Mouse (Mus musculus) embryo, embryonic 11.5 days (tissue): ENCODE data around the gene Fezf2.

Experiments
- DNase-seq: peaks from one replicate; pipeline ENCODE4 v3.0.0-alpha.2; 2012; ENCODE audit warnings: low read depth, low spot score

The Fezf2 gene

GRCm38 (mm10) chr14:12348089-12348488 lies at the start of gene Fezf2:
Fezf2 (minus strand) TSS chr14:12348189.
- DNase-seq, result no peak

DNA sequence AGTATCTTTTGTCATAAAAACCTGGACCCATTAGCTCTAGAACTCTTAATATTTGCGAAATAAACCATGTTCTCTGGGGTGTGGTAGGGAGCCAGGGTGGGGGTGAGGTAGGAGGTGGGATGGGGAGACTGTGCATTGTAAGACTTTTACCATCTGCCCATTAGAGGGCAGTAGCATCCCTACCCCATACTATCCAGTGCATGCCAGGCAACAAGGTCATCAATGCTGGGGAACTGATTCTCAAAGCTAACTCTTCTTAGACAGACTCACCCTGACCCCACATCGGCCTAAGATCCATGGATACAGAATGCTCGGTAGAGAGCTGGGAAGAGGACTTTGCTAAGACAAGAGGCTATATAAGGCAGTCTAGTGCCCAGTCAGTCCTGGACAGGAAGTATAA lies 49.6 kb upstream of the Fezf2 start:
- DNase-seq, result no peak

GRCm38 (mm10) chr14:12394318-12394717 lies 46.3 kb upstream of the Fezf2 start:
- no peak for DNase-seq

- DNase-seq, result peak; percentile 49
Observed at GRCm38 (mm10) chr14:12393271-12393861, 45.4 kb upstream of the Fezf2 start.

DNA sequence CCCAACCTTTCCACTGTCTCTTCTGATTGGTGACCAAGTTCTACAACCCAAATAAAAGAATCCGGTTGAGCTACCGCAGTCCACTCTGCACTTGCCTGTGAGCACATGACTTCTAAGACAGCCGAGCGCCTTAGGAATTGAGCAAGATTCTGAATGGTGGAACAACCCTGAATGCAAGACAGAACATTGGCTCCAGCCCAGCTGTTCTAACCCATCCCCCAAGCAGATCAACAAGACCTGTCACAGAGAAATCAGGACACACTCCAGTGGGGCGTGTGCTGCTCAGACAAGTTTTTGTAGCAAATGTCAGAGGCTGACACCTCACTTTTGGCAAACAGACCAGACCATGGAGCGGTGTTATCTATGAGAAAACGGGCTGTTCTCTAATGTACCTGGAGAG lies 43.2 kb upstream of the Fezf2 start:
- DNase-seq, result no peak

DNA sequence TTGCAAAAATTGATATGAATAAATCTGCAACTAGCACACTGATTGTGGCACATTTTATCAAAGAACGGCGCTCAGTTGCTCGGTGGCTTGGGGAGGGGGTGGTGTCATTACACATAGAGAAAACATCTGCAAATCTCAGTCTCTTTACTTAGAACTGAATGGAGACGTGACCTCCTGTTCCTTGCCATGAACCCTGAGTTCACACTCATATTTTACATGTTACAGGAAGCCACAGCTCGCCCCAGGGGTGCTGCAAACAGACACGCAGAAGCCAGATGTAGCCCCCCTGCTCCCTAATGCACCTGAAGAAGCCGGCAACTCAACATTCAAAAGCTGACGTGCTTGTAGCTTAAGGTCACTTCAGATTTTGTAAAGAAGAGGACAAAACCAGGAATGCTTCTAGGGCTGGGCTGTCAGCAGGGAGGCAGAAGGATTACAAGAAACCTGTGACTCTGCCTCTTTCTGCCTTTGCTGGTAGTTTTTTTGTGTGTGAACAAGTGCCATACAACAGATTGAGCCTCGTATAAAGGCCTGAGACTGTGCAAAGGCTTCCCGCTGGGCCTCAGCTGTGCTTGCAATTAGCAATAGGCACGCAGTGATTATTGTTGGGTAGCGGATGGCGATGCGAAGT lies 40.9 kb upstream of the Fezf2 start:
- peak; percentile 14 for DNase-seq

DNA sequence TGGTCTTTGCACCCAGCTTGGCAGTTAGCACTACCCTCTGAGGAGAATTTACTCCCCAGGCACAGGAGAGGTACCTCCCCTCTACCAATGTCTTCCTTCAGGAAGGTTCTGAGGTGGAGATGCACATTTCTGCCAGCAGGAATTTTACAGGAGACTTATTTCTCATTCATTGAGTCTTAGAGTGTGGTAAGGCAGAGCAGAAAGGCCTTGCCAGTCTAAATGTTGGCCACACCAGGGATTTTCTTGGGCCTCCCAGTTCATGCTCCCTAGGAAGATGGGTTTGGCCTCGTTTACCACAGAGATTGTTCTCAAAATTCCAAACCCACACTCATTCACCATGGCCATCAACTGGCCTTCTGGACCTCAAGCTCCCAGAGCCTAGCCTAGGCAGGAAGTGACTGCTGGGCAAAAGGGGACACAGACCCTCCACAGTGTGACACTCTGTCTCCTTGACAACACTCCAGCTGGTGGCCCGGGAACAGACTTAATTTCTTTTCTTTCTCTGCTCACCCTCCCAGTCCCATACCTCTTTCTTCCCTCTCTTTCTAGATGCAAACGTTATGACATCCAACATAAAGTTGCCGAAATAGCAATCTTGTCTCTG lies 40.3 kb upstream of the Fezf2 start:
- no peak for DNase-seq

DNA sequence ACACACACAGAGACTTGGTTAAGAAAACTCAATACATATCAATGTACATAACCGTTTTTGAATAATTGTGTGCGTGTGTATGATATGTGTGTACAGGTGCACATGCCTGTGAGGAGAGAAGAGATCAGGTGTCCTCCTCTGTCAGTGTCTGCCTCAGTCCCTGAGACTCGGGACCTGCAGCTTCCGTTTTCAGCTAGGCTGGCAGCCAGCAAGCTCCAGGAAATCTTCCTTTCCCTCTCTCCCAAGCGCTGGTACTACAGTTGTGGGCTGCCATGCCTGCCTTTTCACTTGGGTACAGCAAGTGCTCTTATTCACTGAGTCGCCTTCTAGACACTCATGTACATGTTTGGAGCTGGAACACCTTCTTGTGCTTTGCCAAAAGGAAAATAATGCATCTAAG lies 39.2 kb upstream of the Fezf2 start:
- DNase-seq, result no peak

DNA sequence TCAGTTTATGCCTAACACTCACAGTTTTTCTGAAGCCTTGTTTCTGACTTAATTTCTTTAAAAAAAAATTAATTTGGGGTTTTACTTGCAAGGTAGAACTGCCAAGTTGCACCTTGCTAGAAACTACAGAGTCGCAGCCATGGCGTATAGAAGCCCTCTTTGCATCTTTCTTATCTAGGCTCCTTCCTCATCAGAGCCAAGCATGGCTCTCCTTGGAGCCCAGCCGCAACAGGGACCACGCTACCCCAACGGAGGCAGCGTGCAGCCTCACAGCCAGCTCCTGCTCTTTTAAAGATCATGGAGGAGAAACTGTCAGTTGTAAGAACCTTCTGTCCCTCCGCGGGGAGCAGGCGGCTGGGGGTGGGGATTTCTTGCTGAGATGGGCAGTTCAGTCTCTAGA lies 29.9 kb upstream of the Fezf2 start:
- DNase-seq, result no peak

DNA sequence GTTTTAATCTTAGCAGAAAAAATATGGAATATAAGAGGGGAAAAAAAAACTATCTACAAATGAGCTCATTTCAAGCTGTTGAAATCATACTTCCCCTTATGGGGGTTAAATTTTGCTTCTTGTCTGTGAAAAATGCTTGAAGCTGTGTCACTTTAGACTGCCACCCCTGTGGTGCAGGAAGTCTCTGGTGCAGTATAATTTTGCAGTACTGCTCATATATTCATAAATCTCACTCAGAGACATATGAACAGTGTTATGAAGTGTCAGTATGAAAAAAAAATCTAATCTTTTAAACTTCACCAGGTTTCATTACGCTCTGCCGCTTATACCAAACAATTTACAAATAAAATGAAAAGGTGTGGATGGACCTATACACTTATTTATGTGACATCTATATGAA lies 29.3 kb upstream of the Fezf2 start:
- DNase-seq, result no peak

- DNase-seq, result no peak
Observed at GRCm38 (mm10) chr14:12375451-12375850, 27.5 kb upstream of the Fezf2 start.

DNA sequence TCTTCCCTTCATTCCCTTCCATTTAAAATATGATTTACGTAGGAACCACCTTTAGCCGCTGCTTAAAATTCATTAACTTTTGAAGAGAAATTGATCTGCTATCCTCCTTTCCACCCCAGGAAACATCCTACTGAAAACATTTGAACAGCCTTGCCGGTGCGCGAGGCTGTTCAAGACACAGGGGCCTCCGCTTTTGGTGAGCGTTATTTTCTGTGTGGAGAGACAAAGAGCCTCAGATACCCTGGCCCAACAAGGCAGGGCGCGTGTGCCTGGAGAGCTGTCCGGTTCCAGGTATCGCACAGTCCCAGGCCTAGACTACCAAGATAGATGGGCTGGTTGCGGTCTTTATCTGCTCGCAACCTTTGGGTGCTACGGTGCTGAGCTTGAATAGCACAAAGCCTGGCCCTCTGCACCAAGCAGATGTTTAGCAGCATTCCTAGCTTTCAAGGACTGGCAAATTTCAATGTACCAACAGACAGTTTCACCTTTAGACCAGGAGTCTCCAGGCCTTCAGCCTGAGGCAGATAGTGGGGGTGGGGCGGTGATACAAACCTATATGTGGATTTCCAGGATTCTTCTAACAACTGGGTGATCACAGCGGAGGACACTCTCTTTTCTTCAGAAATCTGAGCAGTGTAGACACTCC lies 2.4 kb upstream of the Fezf2 start:
- DNase-seq, result no peak

GRCm38 (mm10) chr14:12349334-12350090 lies 1.5 kb upstream of the Fezf2 start:
- no peak for DNase-seq

DNA sequence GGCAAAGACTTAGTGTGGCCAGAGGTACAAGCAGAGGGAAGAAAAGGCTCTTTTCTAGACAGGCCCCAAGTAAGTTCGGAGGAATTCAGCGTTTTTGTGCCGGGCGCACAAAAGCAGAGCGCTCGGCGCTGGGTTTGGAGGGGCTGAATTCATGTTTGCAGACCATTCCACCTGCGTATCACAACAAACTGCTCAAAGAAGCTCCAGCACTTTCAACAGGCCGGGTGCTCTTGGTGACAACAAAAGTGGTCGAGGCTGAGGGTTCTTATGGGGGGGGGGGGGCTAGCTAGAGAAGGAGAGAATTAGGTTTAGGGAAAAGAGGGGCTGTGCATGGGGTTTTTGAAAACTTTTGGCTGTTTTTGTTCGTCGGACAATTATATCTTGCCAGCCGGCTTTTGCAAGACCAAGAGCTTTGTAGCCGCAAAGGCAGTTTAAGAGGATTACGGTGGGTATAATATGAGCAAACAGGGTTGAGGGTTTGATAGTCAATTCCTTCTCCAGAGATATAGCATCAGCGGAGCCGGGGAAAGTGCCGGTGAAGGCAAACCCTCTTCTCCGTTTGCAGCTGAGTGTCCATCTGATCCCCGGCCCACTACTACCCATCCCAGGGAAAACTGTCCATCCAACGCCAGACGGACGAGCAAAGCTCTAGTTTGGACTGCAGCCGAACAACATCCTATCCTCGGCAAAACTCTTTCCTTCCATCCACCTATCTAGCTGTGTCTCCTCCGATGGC lies 956 bp downstream of the Fezf2 start:
- DNase-seq, result no peak

GRCm38 (mm10) chr14:12346011-12346864 lies 1.8 kb downstream of the Fezf2 start:
- no peak for DNase-seq

DNA sequence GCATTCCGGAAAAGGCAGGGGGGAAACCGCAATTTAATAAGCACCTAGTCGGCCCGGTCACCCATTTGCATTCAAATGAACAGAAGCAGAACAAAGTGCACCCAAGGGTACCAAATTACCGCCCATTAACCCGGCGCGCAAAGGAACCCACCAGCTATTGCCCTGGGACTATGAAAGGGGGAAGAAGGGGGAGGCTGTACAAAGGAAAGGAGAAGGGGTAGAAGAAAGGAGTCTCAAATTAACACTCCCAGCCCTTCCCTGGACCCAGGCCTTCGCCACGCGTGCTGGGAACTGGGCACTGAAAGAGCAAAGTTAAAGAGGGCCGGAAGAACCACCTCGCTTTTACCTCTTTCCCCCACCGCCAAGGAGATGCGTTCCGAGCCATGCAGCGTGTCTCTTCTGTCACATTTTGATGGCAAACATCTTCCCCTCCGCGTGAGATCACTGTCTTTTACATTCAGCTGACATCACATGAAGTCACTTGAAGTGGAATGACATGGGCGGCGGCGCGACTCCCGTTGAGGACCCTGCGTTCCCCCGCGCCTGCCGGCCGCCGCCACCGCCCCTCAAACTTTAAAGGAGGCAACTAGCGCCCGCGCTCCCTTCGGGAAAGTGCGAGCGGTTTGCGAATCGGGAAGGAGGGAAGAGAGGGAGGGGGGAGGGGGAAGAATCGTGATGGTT lies 2.6 kb downstream of the Fezf2 start:
- DNase-seq, result no peak

- DNase-seq, result no peak
Observed at GRCm38 (mm10) chr14:12344746-12345240, 3.2 kb downstream of the Fezf2 start.

DNA sequence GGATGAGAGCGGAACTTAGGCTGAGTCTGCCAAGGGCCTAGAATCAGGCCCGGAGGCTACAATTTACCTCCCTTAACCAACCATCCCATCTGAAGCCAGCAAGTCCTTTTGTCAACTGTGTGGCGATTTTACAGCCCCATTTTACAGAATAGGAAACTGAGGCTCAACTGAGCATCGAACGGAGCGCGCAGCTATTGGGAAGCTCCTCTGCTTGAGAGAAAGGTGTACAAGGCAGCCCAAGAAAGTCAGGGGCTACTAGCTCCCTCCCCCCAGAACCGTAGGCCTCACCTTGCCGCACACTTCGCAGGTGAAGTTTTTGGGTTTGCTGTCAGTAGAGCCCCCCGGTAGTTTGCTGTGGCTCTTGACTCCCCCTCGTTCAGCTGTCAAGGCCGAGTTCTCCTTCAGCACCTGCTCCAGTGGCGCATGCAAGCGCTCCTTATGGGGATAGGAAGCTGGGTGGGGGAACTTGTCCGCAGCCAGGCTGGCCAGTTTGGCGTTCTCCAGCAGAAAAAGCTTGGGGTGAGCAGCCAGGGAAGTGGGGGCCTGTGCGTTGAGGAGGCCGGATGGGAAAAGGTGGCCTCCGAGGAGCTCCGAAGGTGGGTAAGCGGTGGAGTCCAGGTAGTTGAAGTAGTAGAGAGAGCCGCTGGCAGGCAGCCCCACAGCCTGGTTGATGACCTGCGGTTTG lies 3.8 kb downstream of the Fezf2 start:
- no peak for DNase-seq

GRCm38 (mm10) chr14:12343451-12343941 lies 4.5 kb downstream of the Fezf2 start:
- no peak for DNase-seq
